Mouse (Mus musculus): ENCODE results near the gene Myo3b.

Myo3b gene

GRCm38 (mm10) chr2:70127351-70128148 lies 88.6 kb downstream of the Myo3b start:
- DNase-seq (ENCODE audit: extremely low read depth, low read depth, low spot score), result no peak

- DNase-seq (ENCODE audit: extremely low read depth, low read depth, low spot score), result no peak
Observed at GRCm38 (mm10) chr2:70128590-70128989, 89.7 kb downstream of the Myo3b start.

- DNase-seq (ENCODE audit: extremely low read depth, low read depth, low spot score), result no peak
Observed at GRCm38 (mm10) chr2:70129566-70129965, 90.6 kb downstream of the Myo3b start.

DNA sequence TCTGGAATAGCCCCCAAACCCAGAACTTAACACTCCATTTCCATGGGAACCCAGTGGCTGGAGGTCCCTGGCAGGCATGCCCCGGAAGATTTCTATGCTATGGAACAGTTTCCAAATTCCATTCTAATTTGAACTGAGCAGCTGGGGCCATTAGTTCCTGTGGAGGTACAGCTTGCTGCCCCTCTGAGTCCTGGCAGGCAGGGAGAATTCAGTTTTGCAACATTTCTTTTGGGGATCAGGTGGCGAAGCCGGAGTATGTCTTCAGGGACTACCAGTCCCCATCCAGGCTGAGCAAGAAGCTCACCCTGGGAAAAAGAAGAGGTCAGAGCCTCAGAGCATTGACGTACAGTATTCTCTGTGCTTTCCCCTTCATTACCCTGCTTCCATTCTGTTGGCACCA lies 94.4 kb downstream of the Myo3b start:
- DNase-seq (ENCODE audit: extremely low read depth, low read depth, low spot score), result no peak

DNA sequence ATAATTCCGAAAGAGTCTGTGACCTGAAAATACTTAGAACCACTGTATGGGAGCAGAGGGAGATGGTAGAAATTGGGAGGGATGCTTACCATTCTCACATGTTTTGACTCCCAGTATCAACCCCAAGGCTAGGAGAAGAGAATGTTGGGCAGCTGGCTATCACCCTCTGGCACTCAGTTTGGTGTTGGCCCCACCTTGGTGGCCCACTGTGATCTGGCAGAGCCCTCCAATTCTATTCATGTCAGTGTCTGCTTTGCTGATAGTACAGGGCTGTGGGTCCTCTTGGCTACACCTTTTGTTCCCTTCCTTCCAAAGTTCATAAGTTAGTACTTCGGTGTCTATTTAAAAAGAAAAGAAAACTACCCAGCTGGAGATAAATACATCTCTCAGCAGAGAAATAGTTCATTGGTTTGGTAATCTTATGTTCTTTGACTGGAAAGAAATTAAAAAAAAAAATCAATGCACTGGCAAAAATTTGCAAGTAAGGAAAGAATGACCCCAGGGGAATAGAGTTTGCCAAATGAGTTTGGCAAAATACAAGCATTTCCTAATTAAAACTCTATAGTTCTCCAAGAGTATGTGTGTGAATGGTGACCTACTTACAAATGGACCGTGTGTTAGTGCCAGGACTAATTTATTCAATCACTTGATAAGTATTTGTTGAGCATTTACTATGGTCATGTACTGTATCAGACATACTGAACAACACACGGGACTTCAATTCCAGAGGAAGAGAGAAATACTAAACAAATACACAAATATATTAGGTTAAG lies 98.5 kb downstream of the Myo3b start:
- DNase-seq (ENCODE audit: extremely low read depth, low read depth, low spot score), result no peak

- no peak for DNase-seq (ENCODE audit: extremely low read depth, low read depth, low spot score)
Observed at GRCm38 (mm10) chr2:70143543-70144188, 104.7 kb downstream of the Myo3b start.

GRCm38 (mm10) chr2:70146993-70147581 lies 108.2 kb downstream of the Myo3b start:
- DNase-seq (ENCODE audit: extremely low read depth, low read depth, low spot score), result no peak

GRCm38 (mm10) chr2:70148821-70149510 lies 110.0 kb downstream of the Myo3b start:
- no peak for DNase-seq (ENCODE audit: extremely low read depth, low read depth, low spot score)

- no peak for DNase-seq (ENCODE audit: extremely low read depth, low read depth, low spot score)
Observed at GRCm38 (mm10) chr2:70150399-70151035, 111.6 kb downstream of the Myo3b start.

GRCm38 (mm10) chr2:70151930-70152329 lies 113.0 kb downstream of the Myo3b start:
- DNase-seq (ENCODE audit: extremely low read depth, low read depth, low spot score), result no peak

DNA sequence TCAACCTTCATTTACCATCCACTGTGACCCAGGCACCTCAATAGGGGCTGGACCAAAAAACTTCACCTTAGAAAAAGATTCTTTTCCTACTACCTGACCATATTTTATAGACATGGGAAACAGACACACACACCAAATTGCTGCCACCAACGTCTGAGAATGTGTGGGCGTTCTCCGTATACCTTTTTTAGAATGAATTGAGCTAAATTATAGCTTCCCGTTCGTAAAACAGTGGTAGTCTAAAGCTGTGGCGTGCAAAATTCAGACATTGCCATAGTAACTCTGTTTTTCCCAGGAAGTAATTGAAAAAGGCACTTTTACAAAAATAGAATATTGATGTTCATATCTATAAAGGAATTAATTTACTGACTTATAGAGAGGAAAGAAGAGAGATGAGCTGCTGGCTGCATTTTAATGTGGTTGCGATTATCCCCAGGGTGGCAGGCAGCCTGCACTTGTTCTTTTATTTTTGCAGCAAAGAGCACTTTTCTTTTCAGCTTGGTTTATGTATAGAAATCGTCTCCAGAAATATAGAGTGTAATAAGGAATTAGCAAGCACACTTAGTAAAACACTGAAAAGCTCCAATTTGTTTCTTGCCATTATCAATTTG lies 116.4 kb downstream of the Myo3b start:
- DNase-seq (ENCODE audit: extremely low read depth, low read depth, low spot score), result no peak

GRCm38 (mm10) chr2:70159543-70159942 lies 120.6 kb downstream of the Myo3b start:
- no peak for DNase-seq (ENCODE audit: extremely low read depth, low read depth, low spot score)

DNA sequence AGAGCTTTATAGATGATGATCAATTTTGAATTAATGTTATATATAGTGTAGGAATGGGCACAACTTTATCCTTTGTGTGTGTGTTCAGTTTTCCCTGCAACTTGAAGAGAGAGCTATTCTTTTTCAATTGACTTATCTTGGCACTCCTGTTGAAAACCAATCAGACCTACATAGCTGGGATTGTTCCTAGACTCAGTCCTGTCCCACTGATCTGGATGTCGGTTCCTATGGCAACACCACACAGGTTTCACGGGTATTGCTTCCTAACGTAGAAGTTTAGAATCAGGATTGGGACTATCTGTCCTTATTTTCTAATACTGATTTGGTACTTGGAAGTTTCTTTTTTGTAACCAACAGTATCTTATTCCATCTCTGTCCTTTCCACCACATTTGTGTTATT lies 127.3 kb downstream of the Myo3b start:
- DNase-seq (ENCODE audit: extremely low read depth, low read depth, low spot score), result no peak

DNA sequence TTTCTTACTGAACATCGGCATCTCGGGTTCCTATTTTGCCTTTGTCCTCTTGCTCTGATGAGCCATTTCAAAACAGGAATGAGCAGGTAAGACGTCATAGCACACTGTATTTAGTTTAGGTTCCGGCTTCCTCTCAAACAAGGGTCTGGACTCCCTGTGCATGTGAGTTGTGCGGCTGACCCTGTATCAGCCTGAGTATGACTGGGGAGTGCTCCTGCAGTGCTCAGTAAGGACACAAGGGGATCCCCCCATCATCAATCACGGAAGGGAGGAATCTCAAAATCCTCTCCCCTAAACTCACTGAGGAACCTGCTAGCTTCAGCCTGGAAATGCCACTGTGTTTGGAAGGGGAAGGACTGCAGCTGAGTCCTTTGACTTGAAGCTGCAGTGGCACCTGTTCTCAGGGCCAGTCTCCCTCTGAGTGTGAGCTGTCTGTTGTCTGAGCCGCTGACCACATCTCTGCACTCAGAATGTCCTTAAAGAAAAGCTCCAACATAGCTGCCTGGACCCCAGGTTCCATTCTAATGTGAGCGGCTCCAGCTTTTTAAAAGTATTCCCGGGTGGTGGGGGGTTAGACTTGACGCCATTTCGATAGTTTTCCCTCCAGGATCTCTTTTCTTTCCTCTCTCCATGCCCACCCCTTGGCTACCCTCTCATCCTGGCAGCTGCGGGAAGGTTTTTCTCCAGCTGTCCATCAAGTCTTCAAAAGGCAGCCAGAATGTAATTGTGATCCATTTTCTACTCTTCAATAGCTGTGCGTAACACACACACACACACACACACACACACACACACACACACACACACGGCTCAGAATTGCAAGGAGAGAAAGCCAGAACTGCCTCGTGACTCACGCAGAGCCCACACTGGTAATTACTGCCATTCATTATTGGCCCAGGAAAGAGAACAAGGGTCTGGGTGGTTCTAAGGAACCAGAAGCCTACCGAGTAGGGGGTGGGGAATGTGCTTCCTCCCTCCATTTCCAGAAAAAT lies 129.3 kb downstream of the Myo3b start:
- DNase-seq (ENCODE audit: extremely low read depth, low read depth, low spot score), result no peak

DNA sequence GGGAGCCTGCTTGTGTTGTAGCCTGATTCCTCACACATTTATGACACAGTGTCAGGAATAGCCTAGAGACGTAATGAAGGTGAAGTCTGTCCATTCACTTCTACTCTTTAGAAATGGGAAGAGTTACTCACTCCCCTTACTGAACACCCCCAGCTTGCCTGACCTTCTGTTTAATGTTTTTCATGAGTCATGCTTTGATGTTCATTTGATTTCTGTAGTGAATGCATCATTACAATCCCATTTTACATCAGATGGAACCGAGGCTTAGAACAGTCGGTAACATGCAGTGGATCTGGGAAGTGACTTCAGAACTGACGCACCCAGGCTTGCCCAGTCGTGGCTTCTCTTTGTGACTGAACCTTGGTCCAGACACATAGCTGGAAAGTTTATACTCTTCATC lies 131.5 kb downstream of the Myo3b start:
- no peak for DNase-seq (ENCODE audit: extremely low read depth, low read depth, low spot score)

DNA sequence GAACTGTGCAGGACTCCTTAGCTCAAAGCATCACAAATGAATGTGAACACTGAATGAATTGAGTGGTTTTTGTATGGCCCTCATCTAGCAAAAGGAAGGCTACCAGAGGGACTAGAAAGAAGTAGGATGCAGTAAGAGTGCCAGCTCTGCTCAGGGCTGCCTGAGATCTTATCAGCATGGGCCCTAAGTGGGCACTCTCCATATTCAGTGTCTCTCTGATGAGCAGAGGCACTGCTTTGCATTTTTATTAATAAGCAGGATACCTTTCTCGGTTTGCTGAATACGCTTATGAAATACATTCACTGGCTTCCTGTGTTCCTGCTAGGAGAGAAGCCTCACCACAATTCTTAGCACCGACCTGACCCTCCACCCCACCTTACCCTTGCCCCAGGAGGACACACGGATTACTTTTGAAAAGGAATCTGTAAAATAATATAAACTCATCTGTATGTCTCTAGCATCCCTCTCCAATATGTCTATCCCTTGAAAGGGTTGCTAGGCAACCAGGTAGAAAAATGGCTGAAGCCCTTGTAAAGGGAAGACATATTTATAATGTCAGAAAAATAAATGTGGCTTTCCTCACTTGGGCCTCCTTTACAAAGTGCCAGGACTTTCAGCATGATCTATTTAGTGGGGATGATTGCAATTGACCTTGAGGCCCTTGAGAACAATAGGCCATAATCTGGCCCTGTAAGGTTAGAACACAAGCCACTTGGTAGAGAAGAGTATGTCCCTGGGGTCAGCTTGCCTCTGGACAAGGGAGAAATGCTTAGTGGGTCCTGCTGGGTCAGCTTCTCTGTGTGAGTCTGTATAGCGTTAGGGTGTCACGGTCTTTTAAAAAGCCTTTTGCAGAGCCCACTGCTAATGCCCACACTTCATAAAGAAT lies 138.1 kb downstream of the Myo3b start:
- DNase-seq (ENCODE audit: extremely low read depth, low read depth, low spot score), result no peak

DNA sequence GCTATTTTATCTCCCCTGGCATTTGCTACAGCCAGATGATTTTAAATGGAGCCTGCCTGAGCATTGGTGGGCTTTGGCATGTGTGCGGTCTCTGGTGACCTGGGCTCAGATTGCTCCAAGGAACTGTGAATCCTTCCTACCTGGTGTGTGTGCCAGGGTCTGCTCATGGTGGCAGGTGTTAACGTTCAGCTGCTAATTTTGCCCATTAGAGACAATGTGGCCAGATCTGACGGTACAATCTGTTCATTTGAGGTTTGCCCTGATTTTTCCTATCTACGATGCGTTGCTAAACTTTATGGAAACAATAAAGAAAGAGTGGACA lies 138.7 kb downstream of the Myo3b start:
- DNase-seq (ENCODE audit: extremely low read depth, low read depth, low spot score), result no peak

- DNase-seq (ENCODE audit: extremely low read depth, low read depth, low spot score), result no peak
Observed at GRCm38 (mm10) chr2:70178241-70178640, 139.3 kb downstream of the Myo3b start.
